Mouse (Mus musculus) liver, embryonic 13.5 days (tissue): ENCODE measurements at regions not wholly inside any gene's neighbourhood (a gene's known extent, or its start where the extent isn't known, plus 50 kb on each side); places are given as distances from the start of the nearest gene placed in this dataset.

Experiments used
- ATAC-seq: fragments of 200-750 bp; cut with Nextera tagmentation; 2 replicates; pipeline ENCODE4 v1.8.0; 2017; ENCODE audit warnings: low read depth, mild to moderate bottlenecking, moderate number of reproducible peaks, moderate library complexity
- DNase-seq: peaks from one replicate; pipeline ENCODE4 v3.0.0; 2022
- H3K27ac ChIP-seq: fragments of 300-500 bp; sonication (generic); 2 replicates; pipeline ENCODE4 v1.5.1; 2015; ENCODE audit warnings: moderate library complexity, mild to moderate bottlenecking, inconsistent platforms
- H3K27me3 ChIP-seq: fragments of 300-500 bp; sonication (generic); 2 replicates; pipeline ENCODE4 v1.6.1; 2015; ENCODE audit warnings: mild to moderate bottlenecking, inconsistent platforms
- H3K36me3 ChIP-seq: fragments of 300-500 bp; sonication (generic); 2 replicates; pipeline ENCODE4 v1.6.1; 2015; ENCODE audit warnings: mild to moderate bottlenecking, inconsistent platforms
- H3K4me1 ChIP-seq: fragments of 300-500 bp; sonication (generic); replicated peaks from 2 replicates; pipeline ENCODE4 v1.6.1; 2015; ENCODE audit warnings: inconsistent platforms
- H3K4me2 ChIP-seq: fragments of 300-500 bp; sonication (generic); 2 replicates; pipeline ENCODE4 v1.6.1; 2015; ENCODE audit warnings: inconsistent platforms, mild to moderate bottlenecking, moderate library complexity
- H3K4me3 ChIP-seq: fragments of 300-500 bp; sonication (generic); replicated peaks from 2 replicates; pipeline ENCODE4 v1.5.1; 2015; ENCODE audit warnings: mild to moderate bottlenecking, inconsistent platforms
- H3K9ac ChIP-seq: fragments of 300-500 bp; sonication (generic); 2 replicates; pipeline ENCODE4 v1.6.1; 2015; ENCODE audit warnings: mild to moderate bottlenecking, inconsistent platforms
- H3K9me3 ChIP-seq: fragments of 300-500 bp; sonication (generic); replicated peaks from 2 replicates; pipeline ENCODE4 v1.6.1; 2016; ENCODE audit warnings: inconsistent platforms
- WGBS: fragments of 180-500 bp; shearing (Covaris S2); methylation state at CpG from one replicate; pipeline ENCODE4 v1.1.7; 2015; ENCODE audit not compliant: insufficient replicate concordance; 5-methylcytosine and 5-hydroxymethylcytosine counted together

- Histone ChIP-seq H3K4me3 (no peak overlapping the region), H3K4me1 (no peaks in the 10 kb centered on the region), H3K4me2 (no peak overlapping the region), H3K27me3 (no peaks in the 10 kb centered on the region), H3K27ac (no peak overlapping the region), H3K9me3 (0 out of 2 replicates have a peak, but pooled peaks cover 3% of the 10 kb centered on the region), H3K36me3 (no peaks in the 10 kb centered on the region), H3K9ac (no peak overlapping the region)
- ATAC-seq (no peak), DNase-seq (no peak)
- 11% methylated on average over 2 of the region's 2 CpGs for WGBS
Measured at GRCm38 (mm10) chr7:35958052-35958451, 155.2 kb upstream of the Zfp507 start.

DNA sequence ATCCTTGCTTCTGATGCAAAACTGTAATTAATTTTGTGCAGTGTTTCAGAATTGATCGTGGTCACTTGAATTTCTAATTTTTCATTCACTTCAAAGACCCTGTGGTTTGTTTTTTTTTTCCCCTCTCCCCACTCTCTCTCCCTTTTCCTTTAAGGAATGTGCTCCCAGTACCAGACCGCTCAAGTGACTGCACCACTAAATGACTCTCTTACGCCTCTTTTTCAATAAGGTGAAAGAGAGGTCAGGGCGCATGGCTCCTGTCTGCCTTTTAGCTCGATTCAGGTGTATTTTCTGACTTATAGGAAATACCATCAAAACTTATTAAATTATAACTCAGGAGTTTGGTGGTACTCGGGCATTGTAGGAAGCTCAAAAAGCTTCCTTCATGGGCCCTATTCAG lies 146.0 kb upstream of the Zfp507 start:
- ATAC-seq (no peak), DNase-seq (no peak)
- Histone ChIP-seq H3K27ac (no peak overlapping the region), H3K4me1 (0 out of 2 replicates have a peak, but pooled peaks cover 4% of the 10 kb centered on the region), H3K4me3 (no peak overlapping the region), H3K4me2 (no peak overlapping the region), H3K27me3 (no peaks in the 10 kb centered on the region), H3K9me3 (no peaks in the 10 kb centered on the region), H3K36me3 (no peaks in the 10 kb centered on the region), H3K9ac (no peak overlapping the region)
- 39% methylated on average over 6 of the region's 6 CpGs for WGBS

DNA sequence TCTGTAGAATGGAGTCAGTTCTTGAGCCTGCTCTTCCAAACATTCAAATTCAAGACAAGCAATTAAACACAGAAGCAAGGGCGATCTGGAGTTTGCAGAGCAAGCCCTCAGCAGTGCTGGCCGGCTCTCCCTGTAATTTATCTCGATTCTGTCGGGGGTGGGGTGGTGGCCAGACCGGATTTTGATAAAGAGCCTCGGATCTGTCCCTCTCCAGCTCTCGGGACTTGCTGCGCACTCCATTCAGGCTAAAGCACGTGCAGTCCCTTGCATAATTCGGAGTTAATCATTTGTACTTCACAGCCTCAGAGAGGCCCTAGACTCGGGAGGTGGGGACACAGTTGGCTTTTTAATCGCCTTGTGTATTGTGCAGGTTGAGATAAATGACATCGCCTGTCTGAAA lies 145.6 kb upstream of the Zfp507 start:
- 0 out of 2 replicates have a peak overlapping the region, but pooled peaks have one; percentile 6 for H3K4me2 ChIP-seq
- ATAC-seq: no peak
- no peak for DNase-seq
- H3K36me3 ChIP-seq: no peaks in the 10 kb centered on the region
- H3K4me1 ChIP-seq: 0 out of 2 replicates have a peak, but pooled peaks cover 4% of the 10 kb centered on the region
- H3K4me3 ChIP-seq: no peak overlapping the region
- H3K27ac ChIP-seq: no peak overlapping the region
- no peaks in the 10 kb centered on the region for H3K9me3 ChIP-seq
- H3K9ac ChIP-seq: no peak overlapping the region
- H3K27me3 ChIP-seq: no peaks in the 10 kb centered on the region
- WGBS: 4% methylated on average over 13 of the region's 13 CpGs

GRCm38 (mm10) chr7:35941086-35941485 lies 138.3 kb upstream of the Zfp507 start:
- no peak overlapping the region for H3K27ac ChIP-seq
- H3K27me3 ChIP-seq: no peaks in the 10 kb centered on the region
- no peaks in the 10 kb centered on the region for H3K36me3 ChIP-seq
- no peaks in the 10 kb centered on the region for H3K9me3 ChIP-seq
- DNase-seq: no peak
- H3K4me1 ChIP-seq: no peaks in the 10 kb centered on the region
- 56% methylated on average over 3 of the region's 3 CpGs for WGBS
- H3K4me3 ChIP-seq: no peak overlapping the region
- ATAC-seq: no peak
- no peak overlapping the region for H3K4me2 ChIP-seq
- no peak overlapping the region for H3K9ac ChIP-seq

- Histone ChIP-seq H3K27ac (no peak overlapping the region), H3K9ac (no peak overlapping the region), H3K27me3 (no peaks in the 10 kb centered on the region), H3K9me3 (no peaks in the 10 kb centered on the region), H3K4me3 (no peak overlapping the region), H3K4me1 (no peaks in the 10 kb centered on the region), H3K4me2 (no peak overlapping the region), H3K36me3 (no peaks in the 10 kb centered on the region)
- 70% methylated on average over 13 of the region's 13 CpGs for WGBS
- DNase-seq (no peak), ATAC-seq (no peak)
Measured at GRCm38 (mm10) chr7:35938123-35938869, 135.5 kb upstream of the Zfp507 start.

GRCm38 (mm10) chr7:35926749-35927148 lies 123.9 kb upstream of the Zfp507 start:
- peaks cover 4% of the 10 kb centered on the region for H3K9me3 ChIP-seq
- DNase-seq: no peak
- H3K4me3 ChIP-seq: no peak overlapping the region
- H3K9ac ChIP-seq: no peak overlapping the region
- H3K4me2 ChIP-seq: no peak overlapping the region
- H3K4me1 ChIP-seq: no peaks in the 10 kb centered on the region
- H3K27me3 ChIP-seq: peaks cover 15% of the 10 kb centered on the region; the same call in 1 of the 2 replicates
- H3K36me3 ChIP-seq: no peaks in the 10 kb centered on the region
- no peak for ATAC-seq
- 71% methylated on average over 4 of the region's 4 CpGs for WGBS
- H3K27ac ChIP-seq: no peak overlapping the region

DNA sequence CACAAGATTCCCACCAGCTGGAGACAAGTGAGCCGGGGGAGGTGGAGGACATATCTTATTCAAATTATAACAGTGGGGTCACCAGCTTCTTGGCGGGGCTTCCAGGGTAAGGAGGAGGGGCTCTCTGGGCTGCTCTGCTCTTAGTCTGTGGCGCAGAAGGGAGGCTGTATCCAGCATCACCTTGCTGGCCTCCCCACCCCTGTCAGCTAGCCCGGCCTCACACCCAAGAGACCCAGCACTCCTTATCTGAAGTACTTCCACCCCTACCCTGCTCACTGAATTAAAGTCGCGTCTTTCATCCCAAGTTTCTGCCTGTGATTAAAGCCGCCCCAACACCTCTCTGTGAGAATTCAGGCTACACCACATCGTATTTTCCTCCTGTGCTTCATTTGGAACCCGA lies 119.8 kb upstream of the Zfp507 start:
- H3K27me3 ChIP-seq: peaks cover 15% of the 10 kb centered on the region; the same call in 1 of the 2 replicates
- H3K9me3 ChIP-seq: peaks cover 4% of the 10 kb centered on the region; the same call in 1 of the 2 replicates
- no peak overlapping the region for H3K9ac ChIP-seq
- DNase-seq (no peak), ATAC-seq (no peak)
- no peaks in the 10 kb centered on the region for H3K36me3 ChIP-seq
- no peak overlapping the region for H3K4me3 ChIP-seq
- whole genome bisulfite sequencing: 23% methylated on average over 9 of the region's 9 CpGs
- H3K4me2 ChIP-seq: no peak overlapping the region
- H3K4me1 ChIP-seq: no peaks in the 10 kb centered on the region
- H3K27ac ChIP-seq: no peak overlapping the region

DNA sequence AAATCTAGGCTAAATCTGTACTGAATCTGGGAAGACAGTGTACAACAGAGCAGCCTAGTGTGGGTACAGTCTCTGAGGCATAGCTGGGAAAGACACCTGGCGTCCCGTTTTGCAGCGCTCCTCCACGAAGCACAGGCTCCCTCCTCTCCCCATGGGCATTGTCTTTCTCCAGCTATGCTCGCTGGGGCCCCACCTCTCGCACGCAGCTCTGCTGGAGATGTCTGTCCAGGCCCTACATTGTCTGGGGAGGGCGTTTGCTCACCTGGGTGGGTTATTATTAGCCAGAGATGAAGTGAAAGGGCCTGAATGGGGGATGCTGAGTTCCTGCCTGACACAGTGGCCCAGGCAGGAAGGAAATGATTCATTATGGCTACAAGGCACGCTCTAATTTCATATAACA lies 118.1 kb upstream of the Zfp507 start:
- H3K4me3 ChIP-seq: no peak overlapping the region
- H3K27ac ChIP-seq: no peak overlapping the region
- WGBS: 32% methylated on average over 9 of the region's 9 CpGs
- no peaks in the 10 kb centered on the region for H3K4me1 ChIP-seq
- H3K4me2 ChIP-seq: no peak overlapping the region
- DNase-seq: no peak
- H3K9me3 ChIP-seq: peaks cover 4% of the 10 kb centered on the region; the same call in 1 of the 2 replicates
- no peak for ATAC-seq
- H3K27me3 ChIP-seq: peaks cover 15% of the 10 kb centered on the region; the same call in 1 of the 2 replicates
- no peak overlapping the region for H3K9ac ChIP-seq
- no peaks in the 10 kb centered on the region for H3K36me3 ChIP-seq

DNA sequence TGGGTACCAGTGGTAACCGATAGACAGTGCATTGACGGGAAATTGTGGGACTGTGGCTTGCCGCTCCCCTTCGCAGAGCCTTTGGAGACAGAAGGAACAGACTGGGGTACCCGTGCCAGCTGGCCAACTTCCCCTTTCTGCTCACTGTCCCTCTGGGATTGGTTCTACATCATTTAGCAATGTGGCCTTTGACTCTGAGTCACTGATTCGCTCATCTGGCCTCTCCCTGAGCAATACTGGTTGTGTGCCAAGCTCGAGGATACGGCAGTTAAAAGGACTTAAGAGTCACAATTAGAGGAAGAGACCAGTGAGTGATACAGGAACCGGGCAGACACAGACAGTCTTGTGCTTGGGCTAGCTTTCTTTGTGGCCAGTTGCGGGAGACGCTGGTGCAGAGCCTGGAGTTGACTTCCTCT lies 117.4 kb upstream of the Zfp507 start:
- H3K9me3 ChIP-seq: no peaks in the 10 kb centered on the region; the same call in 1 of the 2 replicates
- WGBS: 37% methylated on average over 11 of the region's 11 CpGs
- H3K27me3 ChIP-seq: peaks cover 15% of the 10 kb centered on the region; the same call in 1 of the 2 replicates
- no peak for DNase-seq
- no peak overlapping the region for H3K4me3 ChIP-seq
- no peaks in the 10 kb centered on the region for H3K4me1 ChIP-seq
- H3K9ac ChIP-seq: no peak overlapping the region
- H3K4me2 ChIP-seq: no peak overlapping the region
- ATAC-seq: no peak
- H3K36me3 ChIP-seq: no peaks in the 10 kb centered on the region
- no peak overlapping the region for H3K27ac ChIP-seq

- DNase-seq (no peak), ATAC-seq (no peak)
- 53% methylated on average over 8 of the region's 8 CpGs for WGBS
Measured at GRCm38 (mm10) chr7:35910109-35910706, 107.4 kb upstream of the Zfp507 start.

DNA sequence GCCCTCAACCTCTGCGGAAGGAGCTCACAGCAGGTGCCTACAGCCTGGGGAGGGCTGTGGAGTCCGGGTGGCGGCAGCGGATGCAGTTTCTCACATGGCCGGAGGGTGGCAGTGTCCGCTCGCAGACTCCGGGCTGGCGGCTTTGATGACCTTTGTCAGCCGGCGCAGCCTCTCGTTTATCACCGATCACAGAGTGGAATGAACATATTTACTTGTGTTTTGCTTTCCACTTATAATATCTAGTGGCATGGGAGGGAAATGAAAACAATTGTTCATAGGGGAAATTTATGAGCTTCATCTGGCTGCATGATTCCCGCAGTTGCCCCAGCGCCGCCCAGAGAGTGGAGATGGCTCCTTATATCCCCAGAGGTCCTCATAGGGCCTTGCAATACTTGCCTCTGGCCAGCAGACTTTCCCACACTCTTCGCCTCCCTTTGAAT lies 99.2 kb upstream of the Zfp507 start:
- no peaks in the 10 kb centered on the region; the same call in 1 of the 2 replicates for H3K9me3 ChIP-seq
- H3K27me3 ChIP-seq: no peaks in the 10 kb centered on the region
- H3K4me1 ChIP-seq: no peaks in the 10 kb centered on the region
- DNase-seq (peak; percentile 22), ATAC-seq (no peak)
- H3K4me3 ChIP-seq: no peak overlapping the region
- H3K4me2 ChIP-seq: no peak overlapping the region
- H3K9ac ChIP-seq: no peak overlapping the region
- H3K27ac ChIP-seq: no peak overlapping the region
- no peaks in the 10 kb centered on the region for H3K36me3 ChIP-seq
- 7% methylated on average over 17 of the region's 17 CpGs for WGBS

More at GRCm38 (mm10) chr7:35910109-35910706, 107.4 kb upstream of the Zfp507 start:
- H3K4me3 ChIP-seq: no peak overlapping the region
- no peaks in the 10 kb centered on the region for H3K9me3 ChIP-seq
- H3K4me2 ChIP-seq: no peak overlapping the region
- H3K9ac ChIP-seq: no peak overlapping the region
- H3K27ac ChIP-seq: no peak overlapping the region
- no peaks in the 10 kb centered on the region for H3K4me1 ChIP-seq
- no peaks in the 10 kb centered on the region for H3K36me3 ChIP-seq
- no peaks in the 10 kb centered on the region for H3K27me3 ChIP-seq
